Mouse (Mus musculus): ENCODE measurements around the gene Rfx5.

Rfx5 gene

GRCm38 (mm10) chr3:95003273-95003672 is 49.4 kb downstream of the Rfx5 start:
- DNase-seq: no peak

GRCm38 (mm10) chr3:95005651-95006050 is 51.8 kb downstream of the Rfx5 start:
- no peak for DNase-seq

GRCm38 (mm10) chr3:95007706-95008105 is 53.8 kb downstream of the Rfx5 start:
- no peak for DNase-seq

DNA sequence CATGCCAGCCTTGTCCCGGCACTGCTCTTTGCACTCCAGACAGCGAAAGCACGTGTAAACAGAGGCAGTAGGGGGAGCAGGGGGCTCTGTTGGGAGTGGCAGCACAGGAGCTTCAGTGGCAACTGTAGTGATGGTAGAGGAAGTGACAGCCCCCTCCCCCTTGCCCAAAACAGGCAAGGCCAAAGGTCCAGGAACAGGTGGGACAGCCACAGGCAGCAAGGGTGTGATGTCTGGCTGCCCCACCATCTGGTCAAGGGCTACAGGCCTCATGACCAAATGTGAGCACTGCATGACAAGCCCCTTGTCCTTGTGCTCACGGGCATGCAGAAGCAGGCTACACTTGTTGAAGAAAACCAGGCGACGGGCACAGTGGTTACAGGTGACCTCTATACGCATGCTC is 56.5 kb downstream of the Rfx5 start:
- DNase-seq: no peak

All from right cerebral cortex, postnatal 4 days (tissue).